Mouse (Mus musculus) bone marrow macrophage, adult 2 months (primary cell): ENCODE measurements at regions not wholly inside any gene's neighbourhood (a gene's known extent, or its start where the extent isn't known, plus 50 kb on each side); places are given as distances from the start of the nearest gene placed in this dataset.

Experiments used
- CTCF ChIP-seq: IDR thresholded peaks from 2 replicates; pipeline ENCODE4 v1.5.1; 2012; ENCODE audit warnings: low read depth, mild to moderate bottlenecking, low read length, moderate library complexity
- POLR2A ChIP-seq: IDR thresholded peaks from 2 replicates; pipeline ENCODE4 v1.6.1; 2012; ENCODE audit warnings: mild to moderate bottlenecking, low read depth, low read length, borderline replicate concordance

- TF ChIP-seq CTCF (no peak), POLR2A (no peak)
Observed at GRCm38 (mm10) chr9:33060636-33061264, 424.7 kb downstream of the Ets1 start.
